Mouse (Mus musculus) frontal cortex, postnatal 14 days (tissue): ENCODE measurements around the gene Cbfa2t3.

Experiments used
- DNase-seq, 2 experiments: peaks; one replicate each; pipeline ENCODE4 v3.0.0; 2022; ENCODE audit warnings: low spot score in 2 of 2

Gene Cbfa2t3

DNA sequence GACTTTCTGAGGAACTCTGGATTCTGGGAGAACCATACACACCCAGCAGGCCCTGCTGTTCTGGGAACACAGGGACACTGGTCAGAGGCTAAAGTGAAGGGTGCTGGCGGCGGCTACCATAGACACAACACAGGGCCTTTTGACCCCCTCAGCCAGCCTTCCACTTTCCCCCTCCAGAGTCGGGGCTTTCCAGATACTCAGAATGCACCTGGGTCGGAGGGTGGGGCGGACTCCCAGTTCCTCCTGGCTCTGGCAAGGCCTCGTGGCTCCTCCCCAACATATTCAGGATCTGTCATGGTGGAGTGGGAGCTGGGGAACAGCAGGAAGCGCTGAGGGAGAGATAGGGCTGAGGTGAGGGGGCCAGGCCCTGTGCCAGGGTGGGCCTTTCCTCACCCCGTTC is 6.8 kb downstream of the Cbfa2t3 start:
- no peak for DNase-seq

GRCm38 (mm10) chr8:122691018-122691417 is 7.9 kb downstream of the Cbfa2t3 start:
- no peak for DNase-seq

- DNase-seq, result no peak
Measured at GRCm38 (mm10) chr8:122689315-122689714, 9.6 kb downstream of the Cbfa2t3 start.

- DNase-seq, result no peak
Measured at GRCm38 (mm10) chr8:122686879-122687278, 12.0 kb downstream of the Cbfa2t3 start.

DNA sequence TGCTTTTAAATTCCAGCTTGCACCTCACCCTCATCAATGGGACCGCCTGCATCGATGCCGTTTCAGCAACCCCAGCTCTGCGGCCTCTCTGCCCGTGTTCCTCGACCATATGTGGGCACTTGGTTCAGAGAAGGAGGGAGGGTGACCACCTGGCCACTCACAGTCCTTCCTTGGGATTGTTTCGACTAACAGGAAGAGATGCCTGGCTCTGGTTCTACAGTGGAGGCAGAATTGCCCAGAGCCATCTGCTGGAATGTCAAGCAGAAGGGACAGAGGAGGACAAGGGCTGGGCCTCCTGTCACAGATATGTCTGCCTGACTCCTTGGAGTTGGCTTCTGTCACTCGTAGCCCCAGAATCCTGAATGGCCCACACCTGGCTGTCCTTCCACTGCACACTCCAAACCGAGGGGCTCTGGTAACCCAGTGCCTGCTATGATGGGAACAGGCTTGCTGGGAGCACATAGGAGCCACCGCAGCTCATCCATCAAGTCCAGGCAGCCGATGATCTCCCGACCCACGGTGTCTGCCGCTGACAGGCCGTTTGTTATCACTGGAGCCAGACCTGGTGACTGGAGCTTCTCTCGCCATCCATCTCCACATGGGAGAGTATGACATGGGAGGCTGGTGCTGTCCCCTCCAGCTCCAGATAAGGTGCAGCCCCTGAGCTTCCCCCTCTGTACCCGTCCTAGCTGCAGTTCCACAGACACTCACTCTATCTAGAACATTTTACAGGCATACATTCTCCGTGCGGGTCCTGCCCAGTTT is 13.6 kb downstream of the Cbfa2t3 start:
- DNase-seq, result no peak

GRCm38 (mm10) chr8:122682820-122683219 is 16.1 kb downstream of the Cbfa2t3 start:
- DNase-seq, result no peak

DNA sequence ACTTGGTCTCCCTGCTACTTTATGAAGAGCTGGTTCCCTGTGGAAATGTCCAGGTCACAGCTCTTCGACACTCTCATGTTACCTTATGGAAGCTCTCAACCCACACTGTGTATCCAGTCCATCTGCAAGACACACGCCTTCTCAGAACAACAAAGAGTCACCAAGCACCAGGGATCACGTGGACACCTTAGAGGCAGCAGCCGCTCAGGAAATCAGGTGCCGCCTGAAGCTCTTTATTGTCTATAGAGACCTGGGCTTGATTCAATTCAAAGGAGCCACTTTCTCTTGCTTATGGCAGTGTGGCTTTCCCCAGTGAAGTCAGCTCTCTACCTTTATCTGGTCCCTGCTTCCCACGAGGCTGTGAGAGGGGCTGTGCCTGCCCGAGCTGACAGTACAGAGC is 18.7 kb downstream of the Cbfa2t3 start:
- DNase-seq, result no peak

DNA sequence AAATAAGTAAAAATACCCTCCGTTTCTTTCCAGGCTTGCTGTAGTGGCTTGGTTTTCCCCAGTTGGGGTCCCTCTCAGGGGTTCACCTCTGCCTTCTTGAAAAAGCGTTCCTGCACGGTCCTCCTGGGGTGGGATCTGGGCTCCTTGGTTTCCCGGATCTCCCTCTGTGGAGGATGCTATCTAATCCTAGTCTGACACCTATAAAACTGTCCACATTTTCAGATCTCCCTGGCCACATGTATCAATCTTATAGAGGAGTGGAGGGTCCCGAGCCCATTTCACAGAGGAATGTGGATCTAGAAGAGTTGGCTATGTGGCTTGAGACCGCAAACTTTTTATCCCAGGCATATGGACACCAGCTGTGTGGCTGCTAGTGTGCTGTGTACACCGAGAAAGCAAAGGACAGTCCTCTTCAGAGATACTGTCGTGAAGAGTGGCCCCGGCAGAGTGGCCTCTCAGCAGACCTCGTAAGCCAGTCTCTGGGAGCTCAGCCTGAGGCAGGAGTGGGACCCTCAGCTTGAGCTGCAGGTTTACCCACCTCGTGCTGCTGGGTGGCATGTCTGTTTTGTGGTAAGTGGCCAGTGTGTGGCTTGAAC is 19.5 kb downstream of the Cbfa2t3 start:
- no peak for DNase-seq

GRCm38 (mm10) chr8:122678896-122679210 is 20.1 kb downstream of the Cbfa2t3 start:
- no peak for DNase-seq

DNA sequence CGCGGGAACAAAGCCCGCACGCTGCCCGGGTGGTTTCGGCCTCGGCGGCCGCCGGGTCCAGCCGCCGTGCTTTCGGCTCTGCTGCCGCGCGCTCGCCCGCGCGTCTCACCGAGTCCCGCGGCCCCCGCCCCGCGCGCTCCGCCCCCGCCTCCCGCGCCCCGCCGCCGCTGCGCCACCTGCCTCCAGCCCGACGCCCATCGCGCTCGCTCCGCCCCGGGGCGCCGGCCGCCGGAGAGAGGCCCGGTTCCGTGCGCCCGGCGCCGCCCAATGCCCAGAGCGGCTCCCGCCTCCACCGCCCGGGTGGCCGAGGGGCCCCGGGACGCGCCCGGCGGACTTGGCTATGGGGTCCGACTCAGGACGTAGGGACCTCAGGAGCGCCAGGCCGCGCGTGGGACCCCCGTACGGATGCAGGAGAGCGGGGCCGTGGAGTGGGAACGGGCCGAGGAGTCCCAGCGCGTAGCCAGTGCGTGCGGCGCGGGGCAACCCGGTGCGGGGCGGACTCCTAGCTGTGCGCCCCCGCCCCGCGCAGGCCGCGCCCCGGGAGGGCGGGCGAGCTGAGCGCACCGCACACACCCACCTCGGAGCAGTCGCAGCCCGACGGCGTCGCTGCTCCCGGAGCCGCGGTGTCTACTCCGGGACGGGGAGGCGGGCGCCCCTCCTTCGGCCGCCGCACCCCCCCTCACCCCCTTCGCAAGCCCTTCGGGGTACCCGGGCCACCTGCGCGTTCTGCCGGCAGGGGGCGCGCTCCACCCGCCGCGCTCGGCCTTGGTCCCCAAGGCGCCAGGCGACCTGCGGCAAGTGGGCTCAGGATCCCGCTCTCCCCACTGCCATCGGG is 20.6 kb downstream of the Cbfa2t3 start:
- peak; percentile 60 to 71 for DNase-seq

- peak in 1 of 2 experiments; percentile 23 for DNase-seq
Measured at GRCm38 (mm10) chr8:122677481-122678021, 21.4 kb downstream of the Cbfa2t3 start.

DNA sequence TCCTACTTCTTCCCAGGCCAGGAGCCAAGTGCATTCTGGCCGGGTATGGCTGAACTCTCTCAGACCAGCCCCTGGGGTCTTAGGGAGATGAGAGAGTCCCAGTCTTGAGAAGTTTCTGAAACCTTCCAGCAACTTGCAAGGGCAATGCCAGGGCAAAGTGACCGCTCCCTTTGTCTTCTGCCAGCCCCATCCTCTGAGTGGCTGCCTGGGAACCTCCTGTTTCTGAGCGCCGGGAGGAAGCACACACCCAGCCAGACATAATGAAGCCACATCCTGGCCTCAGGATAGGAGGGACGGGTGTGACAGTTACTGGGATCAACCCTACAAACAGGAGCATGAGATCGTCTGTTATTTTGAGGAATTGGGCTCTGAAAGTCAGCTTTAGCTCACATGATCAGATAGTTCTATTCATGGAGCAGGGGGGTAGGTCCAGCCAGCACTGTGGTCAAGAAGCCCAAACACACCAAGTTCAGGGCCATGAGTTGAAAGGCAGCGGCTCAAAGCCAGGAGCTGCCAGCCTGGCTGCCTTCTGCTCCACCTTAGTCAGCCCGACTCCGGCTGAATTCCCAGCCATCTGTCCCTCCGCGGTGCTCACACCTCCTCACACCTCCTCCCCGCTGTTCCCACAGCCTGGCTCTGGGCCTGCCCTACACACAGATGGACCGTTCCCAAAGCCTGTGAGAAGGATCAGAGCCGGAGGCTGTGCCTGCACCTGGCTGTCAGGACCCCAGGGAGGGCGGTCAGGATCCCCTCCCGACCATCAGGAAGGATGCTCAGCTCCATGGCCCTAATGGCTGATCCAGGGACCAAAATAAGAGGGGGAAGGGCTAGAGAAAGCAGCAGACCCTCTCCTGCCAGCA is 22.1 kb downstream of the Cbfa2t3 start:
- peak; percentile 45 to 62 for DNase-seq

DNA sequence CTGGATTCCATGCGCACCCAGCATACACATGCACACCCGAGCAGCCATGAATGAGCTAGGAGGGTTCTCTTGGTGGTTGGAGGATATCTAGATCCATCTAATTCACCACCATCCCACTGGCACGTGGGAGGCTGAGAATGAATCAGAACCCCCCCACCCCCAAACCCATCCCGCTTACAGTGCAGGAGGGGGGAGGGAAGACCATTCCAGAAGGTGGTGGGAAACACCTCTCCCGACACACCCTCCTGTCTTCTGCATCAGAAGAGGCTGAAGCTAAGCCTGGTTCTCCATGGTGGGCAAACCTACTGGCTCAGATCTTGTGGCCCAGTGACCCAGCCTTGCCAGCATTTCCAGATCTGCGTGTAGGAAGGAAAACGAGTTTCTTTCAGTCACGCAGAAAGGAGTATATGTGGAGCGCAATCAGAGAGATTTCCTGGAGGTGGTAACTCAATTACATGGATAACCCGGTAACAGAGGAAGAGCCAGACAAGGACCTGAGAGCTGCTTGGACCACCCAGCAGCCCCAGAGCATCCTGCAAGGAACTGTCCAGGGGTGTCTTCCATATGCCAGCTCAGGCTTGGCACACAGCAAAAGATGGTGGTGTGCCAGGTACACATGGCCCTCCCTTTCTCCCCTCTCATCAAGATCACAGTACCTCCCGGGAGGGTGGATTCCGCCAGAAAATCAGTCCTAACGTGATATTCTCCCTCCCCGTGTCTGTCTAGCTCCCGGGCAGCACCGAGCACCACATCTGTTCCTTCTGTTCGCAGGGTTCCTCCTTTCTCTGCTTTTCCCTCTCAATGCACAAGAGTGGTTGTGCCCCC is 23.1 kb downstream of the Cbfa2t3 start:
- DNase-seq, result no peak

GRCm38 (mm10) chr8:122674999-122675398 is 23.9 kb downstream of the Cbfa2t3 start:
- no peak for DNase-seq

DNA sequence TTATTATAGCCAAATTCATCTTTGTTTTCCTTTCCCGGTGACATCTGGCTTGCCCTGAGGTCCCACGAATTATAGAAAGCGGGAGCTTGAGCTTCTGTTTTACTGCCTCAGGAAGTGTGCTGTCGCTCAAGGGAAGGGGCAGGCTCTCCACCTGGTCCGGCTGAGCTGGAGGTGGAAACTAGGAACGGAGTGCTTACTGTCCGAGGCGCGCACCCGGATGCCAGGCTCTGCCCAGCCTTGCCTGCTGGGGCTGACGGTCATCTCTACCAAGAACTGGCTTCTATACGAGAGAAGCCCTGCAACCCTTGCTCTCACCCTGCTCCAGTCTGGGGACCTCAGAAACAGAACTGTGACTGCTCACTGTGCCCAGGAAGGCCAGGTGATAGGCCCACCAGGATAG is 24.9 kb downstream of the Cbfa2t3 start:
- DNase-seq, result no peak

GRCm38 (mm10) chr8:122671894-122672293 is 27.0 kb downstream of the Cbfa2t3 start:
- DNase-seq, result no peak

DNA sequence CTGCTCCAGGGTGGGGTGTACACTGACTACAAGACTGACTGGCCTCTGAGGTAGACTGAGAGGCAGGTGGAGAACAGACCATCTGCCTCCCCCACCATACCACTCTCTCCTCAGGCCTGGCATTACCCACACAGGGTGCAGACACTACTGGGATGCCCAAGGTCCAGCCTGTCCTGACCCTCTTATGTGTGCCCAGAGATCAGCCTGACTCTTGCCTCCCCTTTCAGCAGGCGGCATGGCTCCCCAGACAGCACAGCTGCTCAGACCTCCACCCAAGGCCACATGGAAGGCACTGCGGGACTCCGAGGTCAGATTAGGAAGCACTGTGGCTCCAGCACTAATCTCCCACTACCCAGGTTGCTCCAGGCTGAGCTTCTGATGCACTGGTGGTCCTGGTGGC is 28.2 kb downstream of the Cbfa2t3 start:
- DNase-seq, result no peak

- no peak for DNase-seq
Measured at GRCm38 (mm10) chr8:122670001-122670400, 28.9 kb downstream of the Cbfa2t3 start.

DNA sequence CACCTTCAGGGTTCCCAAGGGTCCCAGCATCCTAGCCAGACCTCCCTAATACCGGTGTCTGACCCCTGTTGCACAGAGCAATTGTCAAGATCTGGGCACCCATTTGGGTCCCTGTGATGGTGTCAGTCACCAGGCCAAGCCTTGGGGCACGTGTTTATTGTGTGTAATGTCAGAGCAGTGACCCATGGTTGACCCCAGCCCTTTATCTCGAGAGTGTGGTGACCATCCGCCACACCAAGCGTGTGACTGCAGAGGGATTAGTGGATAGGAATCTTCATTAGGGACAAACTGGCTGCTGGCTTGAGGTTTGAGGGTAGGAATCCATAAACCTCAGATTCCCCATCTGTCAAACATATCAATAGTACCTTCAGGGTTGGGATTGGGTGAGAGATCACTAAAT is 29.5 kb downstream of the Cbfa2t3 start:
- no peak for DNase-seq

GRCm38 (mm10) chr8:122667854-122668253 is 31.1 kb downstream of the Cbfa2t3 start:
- no peak for DNase-seq

- peak in 1 of 2 experiments; percentile 37 for DNase-seq
Measured at GRCm38 (mm10) chr8:122666827-122667226, 32.1 kb downstream of the Cbfa2t3 start.
